Mouse (Mus musculus) hindbrain, embryonic 12.5 days (tissue): ENCODE measurements around the gene Mplkip. TPM values are rescaled to one million over a fixed set of nuclear protein-coding genes. Genes with fewer than 3 reads are reported as not detected.

ENCODE experiments used
- ATAC-seq: fragments of 200-750 bp; cut with Nextera tagmentation; 2 replicates; pipeline ENCODE4 v1.8.0; 2017; ENCODE audit warnings: moderate TSS enrichment; ENCODE audit not compliant: low FRiP score
- H3K27ac ChIP-seq: fragments of 300-500 bp; sonication (generic); 2 replicates; pipeline ENCODE4 v1.5.1; 2016; ENCODE audit warnings: mild to moderate bottlenecking
- H3K27me3 ChIP-seq: fragments of 300-500 bp; sonication (generic); 2 replicates; pipeline ENCODE4 v1.6.1; 2016; ENCODE audit warnings: mild to moderate bottlenecking
- H3K36me3 ChIP-seq: fragments of 300-500 bp; sonication (generic); 2 replicates; pipeline ENCODE4 v1.6.1; 2016; ENCODE audit warnings: mild to moderate bottlenecking
- H3K4me1 ChIP-seq: fragments of 300-500 bp; sonication (generic); 2 replicates; pipeline ENCODE4 v1.6.1; 2016
- H3K4me2 ChIP-seq: fragments of 300-500 bp; sonication (generic); replicated peaks from 2 replicates; pipeline ENCODE4 v1.6.1; 2016; ENCODE audit warnings: mild to moderate bottlenecking
- H3K4me3 ChIP-seq: fragments of 300-500 bp; sonication (generic); 2 replicates; pipeline ENCODE4 v1.5.1; 2016; ENCODE audit warnings: mild to moderate bottlenecking
- H3K9ac ChIP-seq: fragments of 300-500 bp; sonication (generic); 2 replicates; pipeline ENCODE4 v1.6.1; 2016; ENCODE audit warnings: mild to moderate bottlenecking, moderate library complexity
- H3K9me3 ChIP-seq: fragments of 300-500 bp; sonication (generic); replicated peaks from 2 replicates; pipeline ENCODE4 v1.6.1; 2016; ENCODE audit warnings: mild to moderate bottlenecking
- WGBS: fragments of 180-500 bp; shearing (Covaris S2); methylation state at CpG from one replicate; pipeline ENCODE4 v1.1.7; 2016; 5-methylcytosine and 5-hydroxymethylcytosine counted together
- polyA plus RNA-seq: library from polyadenylated mRNA; unstranded; fragments of >200 nt; fragmentation: Nextera tagmentation; extraction: Ambion mirVana; gene quantifications from 2 replicates; pipeline ENCODE4 v1.2.1, GENCODE M21; 2016

Mplkip gene
- 49.5 and 54.7 TPM in 2 replicates for polyA plus RNA-seq

DNA sequence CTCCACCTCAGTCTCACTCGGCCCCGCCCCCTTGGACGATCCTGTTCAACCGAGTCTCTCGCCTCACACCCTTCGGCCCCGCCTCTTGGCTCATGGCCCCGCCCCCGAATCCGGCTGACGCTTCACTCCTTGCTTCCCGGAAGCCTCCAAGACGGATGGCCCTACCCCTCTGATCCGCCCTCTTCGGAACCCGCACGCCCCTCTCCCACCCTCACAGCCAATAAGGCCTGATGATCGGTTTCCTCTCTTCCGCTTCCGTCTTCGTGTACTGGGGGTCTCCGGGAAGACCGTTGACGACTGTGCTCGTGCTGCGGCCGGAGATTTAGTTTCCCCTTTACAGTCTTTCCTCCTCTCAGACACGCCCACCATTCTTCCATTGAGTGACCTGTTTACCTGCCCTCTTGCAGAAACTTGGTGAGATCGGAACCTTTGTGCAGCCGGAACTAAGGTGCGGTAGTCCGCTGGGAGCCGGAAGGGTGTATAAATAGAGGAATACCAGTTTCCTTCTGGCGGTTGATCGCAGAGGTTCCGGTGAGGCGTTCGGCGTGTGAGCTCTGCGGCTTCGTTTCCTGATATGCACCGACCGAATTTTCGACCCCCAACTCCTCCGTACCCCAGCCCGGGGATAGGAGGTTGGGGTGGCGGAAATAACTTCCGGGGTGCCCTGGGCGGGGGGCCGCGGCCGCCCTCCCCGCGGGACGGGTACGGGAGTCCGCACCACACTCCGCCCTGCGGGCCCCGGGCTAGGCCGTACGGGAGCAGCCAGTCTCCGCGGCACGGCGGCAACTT, at the start of gene Mplkip, which contains the start of gene Sugct:
Mplkip (plus strand) TSS at position 282 of the 789 bp plus-strand sequence.
Sugct (minus strand) TSS at position 643 of the 789 bp plus-strand sequence.
- no peaks in the 10 kb centered on the region for H3K27me3 ChIP-seq
- no peaks in the 10 kb centered on the region for H3K36me3 ChIP-seq
- WGBS: under 1% methylated on average over 63 of the region's 66 CpGs
- H3K9ac ChIP-seq: peak within 1 kb of the TSS; percentile 91
- H3K4me3 ChIP-seq: peak within 1 kb of the TSS; percentile 85
- no peaks in the 10 kb centered on the region for H3K9me3 ChIP-seq
- H3K4me2 ChIP-seq: peak within 1 kb of the TSS; percentile 81
- peak; percentile 100 for ATAC-seq
- peak within 1 kb of the TSS; percentile 93 for H3K27ac ChIP-seq
- H3K4me1 ChIP-seq: 0 out of 2 replicates have a peak, but pooled peaks cover 3% of the 10 kb centered on the region

DNA sequence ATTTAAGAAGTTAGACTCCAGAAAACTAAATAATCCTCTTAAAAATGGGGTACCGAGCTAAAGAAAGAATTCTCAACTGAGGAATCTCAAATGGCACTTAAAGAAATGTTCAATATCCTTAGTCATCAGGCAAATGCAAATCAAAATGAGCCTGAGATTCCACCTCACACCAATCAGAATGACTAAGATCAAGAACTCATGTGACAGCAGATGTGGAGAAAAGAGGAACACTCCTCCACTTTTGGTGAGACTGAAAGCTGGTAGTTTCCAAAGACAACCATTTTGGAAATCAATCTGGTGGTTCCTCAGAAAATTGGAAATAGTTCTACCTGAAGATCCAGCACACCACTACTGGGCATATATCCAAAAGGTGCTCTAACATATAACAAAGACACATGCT, 27.6 kb upstream of the Mplkip start:
- Histone ChIP-seq H3K27me3 (no peaks in the 10 kb centered on the region), H3K9ac (no peak overlapping the region), H3K36me3 (no peaks in the 10 kb centered on the region), H3K4me3 (no peak overlapping the region), H3K4me1 (no peaks in the 10 kb centered on the region), H3K9me3 (no peaks in the 10 kb centered on the region), H3K4me2 (no peak overlapping the region), H3K27ac (no peak overlapping the region)
- ATAC-seq: no peak
- WGBS: 84% methylated on average over 1 of the region's 1 CpGs

DNA sequence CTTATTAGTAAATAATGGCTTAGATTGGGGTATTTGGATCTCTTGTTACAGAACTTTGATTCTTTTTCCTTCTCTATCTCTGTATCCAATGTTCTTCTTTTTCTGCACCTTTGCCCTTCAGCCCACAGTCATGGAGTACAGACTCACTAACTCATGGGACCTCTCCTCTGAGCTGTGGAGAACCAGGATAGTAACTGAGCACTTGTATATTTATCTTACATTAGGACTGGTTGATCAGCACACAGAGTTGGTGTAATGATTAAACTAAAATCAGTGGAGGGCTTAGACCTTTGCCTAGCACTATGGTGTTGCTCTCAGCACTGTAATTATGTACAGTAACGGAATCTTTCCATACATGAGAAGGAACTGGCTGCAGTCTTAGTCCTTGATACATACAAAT, 23.9 kb upstream of the Mplkip start:
- H3K9ac ChIP-seq: no peak overlapping the region
- H3K27me3 ChIP-seq: no peaks in the 10 kb centered on the region
- ATAC-seq: no peak
- H3K4me1 ChIP-seq: no peaks in the 10 kb centered on the region
- H3K36me3 ChIP-seq: no peaks in the 10 kb centered on the region
- H3K4me2 ChIP-seq: no peak overlapping the region
- WGBS: 75% methylated on average over 1 of the region's 1 CpGs
- no peak overlapping the region for H3K27ac ChIP-seq
- H3K4me3 ChIP-seq: no peak overlapping the region
- H3K9me3 ChIP-seq: no peaks in the 10 kb centered on the region

DNA sequence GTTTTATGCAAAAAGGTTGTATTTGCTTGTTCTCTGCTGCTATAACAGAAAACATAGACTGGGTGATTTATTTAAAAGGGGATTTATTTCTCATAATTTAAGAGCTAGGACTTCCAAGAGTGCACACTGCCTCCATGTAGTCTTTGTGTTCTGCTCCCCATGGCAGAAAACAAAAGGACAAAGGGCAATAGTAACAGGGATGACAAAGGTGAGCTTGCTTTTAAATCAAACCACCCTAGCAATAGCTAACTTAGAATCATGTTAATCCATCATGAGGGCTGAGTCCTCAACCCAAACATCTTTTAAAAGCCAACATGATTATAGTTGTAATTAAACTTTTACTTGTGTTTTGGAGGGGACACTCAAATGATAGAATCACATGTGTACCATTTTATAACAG, 5.5 kb upstream of the Mplkip start:
- Histone ChIP-seq H3K4me1 (no peaks in the 10 kb centered on the region), H3K9me3 (no peaks in the 10 kb centered on the region), H3K9ac (no peak overlapping the region), H3K4me3 (no peak overlapping the region), H3K36me3 (no peaks in the 10 kb centered on the region), H3K4me2 (no peak overlapping the region), H3K27ac (no peak overlapping the region), H3K27me3 (no peaks in the 10 kb centered on the region)
- ATAC-seq: no peak

DNA sequence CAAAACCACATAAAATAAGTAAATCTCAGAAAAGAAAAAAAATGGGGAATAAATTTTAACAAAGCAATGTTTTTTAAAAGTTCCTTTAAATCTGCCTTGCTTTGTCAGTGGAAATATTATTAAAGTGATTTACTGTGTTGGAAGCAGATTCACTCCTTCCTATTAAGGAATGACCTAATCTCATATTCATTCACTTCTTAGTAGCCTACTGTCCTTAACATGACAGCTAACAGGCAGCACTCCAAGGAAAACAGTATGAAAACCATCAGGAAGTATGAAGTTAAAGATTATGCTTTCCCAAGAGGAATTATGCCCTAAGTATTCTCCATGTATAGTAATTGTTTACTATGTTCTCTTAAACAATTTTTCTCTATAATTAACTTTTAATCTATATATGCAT, 4.3 kb upstream of the Mplkip start:
- Histone ChIP-seq H3K27me3 (no peaks in the 10 kb centered on the region), H3K27ac (no peak overlapping the region), H3K4me1 (no peaks in the 10 kb centered on the region), H3K36me3 (no peaks in the 10 kb centered on the region), H3K4me2 (no peak overlapping the region), H3K9ac (no peak overlapping the region), H3K9me3 (no peaks in the 10 kb centered on the region), H3K4me3 (no peak overlapping the region)
- ATAC-seq: no peak

DNA sequence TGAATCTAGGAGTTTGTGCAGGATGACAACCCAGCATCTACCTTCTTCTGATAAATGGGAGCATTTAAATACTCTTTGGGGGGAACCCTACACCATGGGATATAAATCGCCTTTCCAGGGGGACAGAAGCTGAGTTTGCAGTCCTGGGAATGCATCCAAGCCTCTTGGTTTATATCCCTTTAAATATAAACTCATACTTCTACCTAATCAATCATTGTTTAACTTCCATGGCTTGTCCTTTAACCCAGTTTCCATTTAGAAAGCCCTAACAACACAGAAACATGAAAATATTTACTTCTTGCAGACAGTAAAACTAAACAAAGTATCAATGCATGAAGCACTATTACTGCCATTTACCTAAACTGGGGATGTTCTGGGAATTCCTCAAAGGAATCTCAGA, 3.6 kb upstream of the Mplkip start:
- 69% methylated on average over 1 of the region's 1 CpGs for WGBS
- H3K27me3 ChIP-seq: no peaks in the 10 kb centered on the region
- H3K4me3 ChIP-seq: no peak overlapping the region
- H3K9ac ChIP-seq: no peak overlapping the region
- H3K4me1 ChIP-seq: no peaks in the 10 kb centered on the region
- no peak overlapping the region for H3K27ac ChIP-seq
- no peak for ATAC-seq
- no peak overlapping the region for H3K4me2 ChIP-seq
- no peaks in the 10 kb centered on the region for H3K9me3 ChIP-seq
- H3K36me3 ChIP-seq: no peaks in the 10 kb centered on the region

DNA sequence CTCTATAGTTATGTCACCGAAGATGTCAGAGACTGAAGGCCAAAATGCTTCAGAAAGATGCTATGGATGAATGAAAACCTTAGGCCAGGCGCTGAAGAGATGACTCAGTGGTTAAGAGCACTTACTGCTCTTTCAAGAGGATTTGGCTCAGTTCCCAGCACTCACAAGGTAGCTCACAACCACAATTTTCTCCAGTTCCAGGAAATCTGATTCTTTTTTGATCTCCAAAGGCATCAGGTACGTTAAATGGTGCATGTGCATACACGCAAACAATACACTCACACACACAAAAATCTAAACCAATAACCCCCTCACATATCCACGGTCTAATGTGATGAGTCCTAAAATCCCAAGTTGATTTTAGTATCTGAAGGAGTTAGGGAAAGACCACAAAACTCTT, 1.2 kb upstream of the Mplkip start:
- Histone ChIP-seq H3K27me3 (no peaks in the 10 kb centered on the region), H3K27ac (no peak overlapping the region), H3K9me3 (no peaks in the 10 kb centered on the region), H3K9ac (no peak overlapping the region), H3K4me1 (0 out of 2 replicates have a peak, but pooled peaks cover 3% of the 10 kb centered on the region), H3K4me2 (peak overlapping the region; percentile 58), H3K36me3 (no peaks in the 10 kb centered on the region), H3K4me3 (no peak overlapping the region)
- 75% methylated on average over 5 of the region's 5 CpGs for WGBS
- ATAC-seq: no peak

DNA sequence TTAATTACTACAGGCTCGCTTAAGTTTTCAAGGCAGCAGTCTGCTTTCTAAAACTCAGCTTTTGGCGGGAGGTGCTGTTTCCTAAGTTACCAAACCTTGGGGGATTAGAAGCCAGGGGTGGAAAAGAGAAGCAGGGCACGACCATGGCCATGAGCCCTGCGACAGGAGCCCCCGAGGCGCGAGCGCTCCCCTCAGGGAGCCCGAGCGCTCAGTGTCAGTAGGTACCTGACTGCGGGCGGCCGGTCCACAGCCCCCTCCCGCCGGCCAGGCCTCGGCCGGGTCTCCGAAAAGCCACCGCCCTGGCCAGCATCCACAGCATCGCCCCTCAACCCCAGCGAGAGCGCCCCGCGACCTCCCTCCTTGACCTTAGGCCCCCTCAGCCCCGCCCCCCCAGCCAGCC, 578 bp upstream of the Mplkip start:
- 0 out of 2 replicates have a peak, but pooled peaks cover 3% of the 10 kb centered on the region for H3K4me1 ChIP-seq
- H3K4me3 ChIP-seq: peak overlapping the region; percentile 85
- peak overlapping the region; percentile 93 for H3K27ac ChIP-seq
- H3K27me3 ChIP-seq: no peaks in the 10 kb centered on the region
- H3K4me2 ChIP-seq: peak overlapping the region; percentile 58
- H3K9me3 ChIP-seq: no peaks in the 10 kb centered on the region
- H3K9ac ChIP-seq: peak overlapping the region; percentile 91
- ATAC-seq: peak; percentile 88
- no peaks in the 10 kb centered on the region for H3K36me3 ChIP-seq
- 0% methylated on average over 24 of the region's 25 CpGs for WGBS

DNA sequence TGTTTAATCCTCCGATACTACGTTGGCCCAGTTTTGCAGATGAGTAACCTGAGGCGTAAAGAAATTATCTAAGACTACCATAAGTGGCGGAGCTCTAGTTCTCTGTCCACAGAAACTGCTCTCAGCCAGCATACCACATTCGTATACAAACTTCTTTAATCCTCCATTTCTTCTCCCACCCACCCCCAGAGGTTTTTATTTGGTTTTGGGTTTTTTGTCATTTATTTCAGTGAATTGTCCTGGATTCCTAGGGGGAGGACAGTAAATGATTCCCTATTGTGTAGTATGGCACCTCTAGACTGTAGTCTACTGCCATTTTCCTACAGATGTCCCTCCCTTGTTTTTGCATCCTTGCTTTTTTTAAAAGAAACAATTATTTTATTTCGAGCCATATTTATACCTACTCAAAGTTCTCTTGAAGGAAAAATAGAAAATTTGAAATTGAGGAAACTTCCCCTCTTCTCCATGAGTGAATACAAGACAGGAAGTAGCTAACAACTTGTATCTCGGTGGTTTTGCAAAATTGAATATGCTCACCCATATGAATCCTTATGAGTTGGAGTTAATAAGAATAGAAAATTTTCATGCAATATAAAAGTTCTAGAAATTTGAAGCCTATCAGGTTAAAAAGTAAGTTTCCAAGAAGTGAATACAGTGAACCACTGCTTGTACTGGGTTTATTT, 1.0 kb downstream of the Mplkip start:
- 17% methylated on average over 7 of the region's 7 CpGs for WGBS
- H3K9me3 ChIP-seq: no peaks in the 10 kb centered on the region
- no peaks in the 10 kb centered on the region for H3K36me3 ChIP-seq
- peak overlapping the region; percentile 85 for H3K4me3 ChIP-seq
- H3K9ac ChIP-seq: peak overlapping the region; percentile 91
- H3K4me1 ChIP-seq: 0 out of 2 replicates have a peak, but pooled peaks cover 3% of the 10 kb centered on the region
- H3K4me2 ChIP-seq: peak overlapping the region; percentile 81
- H3K27ac ChIP-seq: peak overlapping the region; percentile 93
- no peak for ATAC-seq
- H3K27me3 ChIP-seq: no peaks in the 10 kb centered on the region

DNA sequence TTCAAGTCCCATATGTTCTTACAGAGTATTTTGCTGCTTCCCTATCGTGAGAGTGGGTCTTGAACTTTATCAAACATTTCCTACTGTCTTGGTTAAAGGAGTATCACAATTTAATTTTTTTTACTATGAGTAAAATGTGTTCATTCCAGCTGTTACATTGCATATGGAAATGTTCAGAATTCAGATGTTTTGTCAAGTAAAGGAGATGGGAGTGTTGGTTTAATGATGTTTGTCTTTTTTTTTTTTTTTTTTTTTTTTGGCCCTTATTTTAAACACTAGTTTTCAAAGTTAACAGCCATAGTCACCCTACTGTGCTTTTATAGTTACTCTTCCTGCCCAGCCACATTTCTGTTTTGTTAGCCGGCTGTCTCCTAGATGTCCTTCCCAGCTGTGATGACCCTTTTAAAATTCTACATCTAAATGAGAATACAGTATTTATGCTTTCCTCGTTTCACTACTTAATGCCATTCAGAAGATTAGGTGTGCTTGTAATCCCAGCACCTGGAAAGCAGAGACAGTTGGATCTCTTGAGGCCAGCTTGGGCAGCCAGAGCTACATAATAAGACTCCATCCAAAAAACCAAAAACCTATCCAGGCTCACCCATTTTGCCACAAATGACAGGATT, 5.2 kb downstream of the Mplkip start:
- no peaks in the 10 kb centered on the region for H3K36me3 ChIP-seq
- no peak overlapping the region for H3K4me2 ChIP-seq
- WGBS: 78% methylated on average over 3 of the region's 3 CpGs
- ATAC-seq: no peak
- H3K27me3 ChIP-seq: no peaks in the 10 kb centered on the region
- H3K4me1 ChIP-seq: 0 out of 2 replicates have a peak, but pooled peaks cover 3% of the 10 kb centered on the region
- no peak overlapping the region for H3K4me3 ChIP-seq
- H3K9ac ChIP-seq: no peak overlapping the region
- no peak overlapping the region for H3K27ac ChIP-seq
- H3K9me3 ChIP-seq: no peaks in the 10 kb centered on the region

DNA sequence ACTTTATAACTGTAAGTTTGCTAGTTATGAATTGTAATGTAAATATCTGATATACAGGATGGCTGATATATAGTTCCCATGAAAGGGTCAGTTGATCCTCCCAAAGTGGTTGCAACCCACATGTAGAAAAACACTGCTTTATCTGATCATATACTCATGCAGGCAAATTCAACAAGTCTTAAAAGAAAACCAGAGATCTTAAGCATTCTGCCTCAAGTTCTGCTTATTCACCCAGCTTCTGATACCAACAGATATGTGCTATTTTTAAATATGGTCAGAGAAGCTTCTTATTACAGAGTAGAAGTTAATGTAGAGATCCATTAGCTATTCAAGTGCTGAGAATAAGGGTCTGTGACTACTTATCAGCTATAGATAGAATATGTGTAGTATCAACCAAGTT, 6.3 kb downstream of the Mplkip start:
- ATAC-seq: no peak
- H3K9ac ChIP-seq: no peak overlapping the region
- H3K36me3 ChIP-seq: no peaks in the 10 kb centered on the region

DNA sequence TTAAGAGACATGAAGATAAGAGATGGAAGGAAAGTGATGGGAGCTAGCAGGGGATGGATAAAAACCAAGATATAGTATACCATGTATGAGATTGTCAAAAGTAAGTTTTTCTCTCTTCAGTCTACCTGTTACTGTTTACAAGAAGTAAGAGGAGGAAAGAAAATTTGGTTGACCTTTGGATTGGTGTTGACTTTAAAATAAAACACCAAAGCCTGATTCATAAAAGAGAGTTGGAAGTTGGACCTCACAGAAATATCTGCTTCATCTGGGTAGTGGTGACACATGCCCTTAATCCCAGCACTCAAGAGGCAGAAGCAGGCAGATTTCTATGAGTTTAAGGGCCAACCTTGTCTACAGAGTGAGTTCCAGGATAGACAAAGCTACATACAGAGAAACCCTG, 7.3 kb downstream of the Mplkip start:
- no peaks in the 10 kb centered on the region for H3K9me3 ChIP-seq
- no peak overlapping the region for H3K9ac ChIP-seq
- no peak overlapping the region for H3K27ac ChIP-seq
- ATAC-seq: no peak
- no peaks in the 10 kb centered on the region for H3K27me3 ChIP-seq
- H3K4me2 ChIP-seq: no peak overlapping the region
- H3K36me3 ChIP-seq: no peaks in the 10 kb centered on the region
- no peaks in the 10 kb centered on the region for H3K4me1 ChIP-seq
- no peak overlapping the region for H3K4me3 ChIP-seq

More for the DNA sequence above, 6.3 kb downstream of the Mplkip start:
- Histone ChIP-seq H3K4me3 (no peak overlapping the region), H3K27me3 (no peaks in the 10 kb centered on the region), H3K9me3 (no peaks in the 10 kb centered on the region), H3K4me2 (no peak overlapping the region), H3K27ac (no peak overlapping the region), H3K4me1 (0 out of 2 replicates have a peak, but pooled peaks cover 3% of the 10 kb centered on the region)
